Mouse (Mus musculus): ENCODE data around the gene 1700018B08Rik. TPM values are rescaled to one million over a fixed set of nuclear protein-coding genes. Genes with fewer than 3 reads are reported as not detected.

Gene 1700018B08Rik
- polyA plus RNA-seq, 1 experiment from 2014 or later: not detected

DNA sequence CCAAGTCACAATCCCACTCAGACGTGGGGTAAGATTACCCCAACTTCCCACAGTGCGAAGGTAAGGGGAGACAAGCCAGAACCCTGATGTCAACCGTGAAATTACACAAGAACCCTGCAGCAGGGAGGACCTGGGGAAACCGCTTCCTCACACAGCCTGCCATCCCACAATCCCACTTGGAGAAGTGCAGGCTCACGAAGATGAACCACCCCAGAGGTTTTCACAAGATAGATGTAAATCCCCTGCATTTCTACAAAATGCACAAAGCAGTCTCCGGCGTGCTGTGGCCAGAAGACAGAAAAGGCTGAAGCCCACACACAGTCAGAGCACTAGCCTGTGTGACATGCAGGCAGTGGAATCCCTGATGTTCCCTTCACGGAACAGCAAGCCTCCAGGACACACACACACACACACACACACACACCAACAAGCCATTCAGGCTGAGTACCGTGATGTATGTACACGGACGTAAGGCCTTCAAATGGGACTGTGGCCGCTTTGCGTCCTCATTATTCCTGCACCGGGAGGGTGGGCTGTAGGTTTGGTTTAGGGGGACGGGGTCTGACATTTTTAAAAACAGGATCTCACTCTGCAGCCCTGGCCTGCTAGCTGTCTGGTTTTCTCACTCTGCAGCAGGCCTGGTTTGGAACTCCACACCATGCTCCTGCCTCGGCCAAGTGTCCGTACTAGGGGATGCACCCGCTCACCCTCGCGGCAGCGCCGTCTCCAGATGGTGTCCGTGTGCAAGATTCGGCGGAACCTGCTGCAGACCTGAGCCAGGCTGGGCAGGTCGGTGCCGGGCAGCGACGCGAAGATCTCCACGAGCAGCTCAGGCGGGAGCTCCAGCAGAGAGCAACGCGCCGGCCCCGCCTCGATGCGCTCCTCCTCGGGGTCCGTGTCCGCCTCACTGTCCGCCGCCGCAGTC lies 33.9 kb upstream of the 1700018B08Rik start:
- Histone ChIP-seq H3K36me3 (no peaks in the 10 kb centered on the region), H3K27ac (peak overlapping the region; percentile 89)

DNA sequence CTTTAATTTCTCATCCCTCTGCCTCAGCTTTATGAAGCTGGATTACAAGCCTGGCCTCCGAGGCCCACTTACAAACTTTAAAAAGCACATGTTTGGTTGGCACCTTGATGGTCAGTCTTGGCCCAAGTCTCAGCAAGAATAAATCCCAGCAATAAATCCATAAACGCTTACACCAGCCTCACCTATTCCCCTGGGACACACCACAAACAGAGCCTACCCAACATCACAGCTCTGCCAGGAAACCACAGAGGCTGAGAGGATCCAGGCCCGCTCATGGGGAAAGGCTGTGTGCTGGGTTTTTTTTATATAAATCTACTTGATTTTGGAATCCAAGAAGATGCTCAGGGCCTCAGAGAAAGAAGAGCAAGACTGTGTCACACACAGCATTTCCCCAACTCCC lies 31.5 kb upstream of the 1700018B08Rik start:
- Histone ChIP-seq H3K27ac (no peak overlapping the region), H3K27me3 (ENCODE audit: insufficient read depth, poor library complexity, severe bottlenecking) (no peaks in the 10 kb centered on the region), H3K9me3 (no peaks in the 10 kb centered on the region), H3K36me3 (no peaks in the 10 kb centered on the region), H3K4me1 (peaks cover 49% of the 10 kb centered on the region), H3K4me3 (no peak overlapping the region)
- whole genome bisulfite sequencing: 87% methylated on average over 3 of the region's 3 CpGs
- DNase-seq (ENCODE audit: low spot score): no peak

More for the DNA sequence above, 33.9 kb upstream of the 1700018B08Rik start:
- Histone ChIP-seq H3K4me1 (peaks cover 43% of the 10 kb centered on the region), H3K9me3 (no peaks in the 10 kb centered on the region), H3K4me3 (peak overlapping the region; percentile 91), H3K27me3 (ENCODE audit: insufficient read depth, poor library complexity, severe bottlenecking) (no peaks in the 10 kb centered on the region)
- no peak for DNase-seq (ENCODE audit: low spot score)
- WGBS: 3% methylated on average over 44 of the region's 44 CpGs

DNA sequence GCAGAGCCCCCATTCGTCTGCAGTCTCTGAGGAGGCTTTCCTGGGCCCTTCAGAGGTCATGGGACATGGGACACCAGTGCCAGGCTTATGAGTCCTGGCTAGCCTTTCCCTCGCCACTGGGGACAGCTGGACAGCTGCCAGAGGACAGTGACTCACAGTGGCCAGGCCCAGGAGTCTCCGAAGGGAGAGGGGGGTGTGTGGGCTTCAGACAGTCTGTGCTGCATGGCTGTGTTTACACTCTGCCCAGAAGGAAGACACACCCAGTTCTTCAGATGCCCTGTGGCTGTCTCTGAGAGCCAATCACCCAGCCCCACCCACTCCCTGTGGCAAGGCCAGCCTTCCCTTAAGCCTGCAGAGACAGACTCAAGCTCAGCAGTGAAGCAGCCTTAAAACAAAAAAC lies 29.2 kb upstream of the 1700018B08Rik start:
- no peak overlapping the region for H3K27ac ChIP-seq
- peaks cover 51% of the 10 kb centered on the region for H3K4me1 ChIP-seq
- H3K4me3 ChIP-seq: no peak overlapping the region
- H3K27me3 ChIP-seq (ENCODE audit: insufficient read depth, poor library complexity, severe bottlenecking): no peaks in the 10 kb centered on the region
- WGBS: 32% methylated on average over 3 of the region's 3 CpGs
- H3K9me3 ChIP-seq: no peaks in the 10 kb centered on the region
- 0 out of 2 replicates have a peak, but pooled peaks cover 2% of the 10 kb centered on the region for H3K36me3 ChIP-seq
- DNase-seq (ENCODE audit: low spot score): no peak

DNA sequence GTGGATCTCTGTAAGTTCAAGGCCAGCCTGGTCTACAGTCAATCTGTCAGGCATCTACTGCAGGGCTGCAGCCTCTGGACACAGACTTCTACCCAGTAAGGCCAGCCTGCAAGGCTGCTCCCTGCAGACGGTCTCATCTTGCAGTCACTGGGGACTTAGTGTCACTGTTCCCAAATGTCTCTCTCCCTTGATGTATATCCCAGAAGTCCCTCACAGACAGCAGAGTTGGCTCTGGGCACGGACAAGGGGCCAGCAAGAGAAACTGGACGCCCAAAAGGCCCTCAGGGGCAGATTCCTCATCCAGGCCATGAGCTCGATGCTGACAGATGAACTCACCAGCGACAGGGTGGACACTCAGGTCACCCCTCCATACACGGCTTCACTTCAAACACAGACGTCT lies 28.0 kb upstream of the 1700018B08Rik start:
- Histone ChIP-seq H3K9me3 (no peaks in the 10 kb centered on the region), H3K36me3 (0 out of 2 replicates have a peak, but pooled peaks cover 2% of the 10 kb centered on the region), H3K27ac (no peak overlapping the region), H3K4me1 (peaks cover 52% of the 10 kb centered on the region), H3K27me3 (ENCODE audit: insufficient read depth, poor library complexity, severe bottlenecking) (no peaks in the 10 kb centered on the region), H3K4me3 (no peak overlapping the region)
- 81% methylated on average over 7 of the region's 7 CpGs for WGBS
- DNase-seq (ENCODE audit: low spot score): no peak

DNA sequence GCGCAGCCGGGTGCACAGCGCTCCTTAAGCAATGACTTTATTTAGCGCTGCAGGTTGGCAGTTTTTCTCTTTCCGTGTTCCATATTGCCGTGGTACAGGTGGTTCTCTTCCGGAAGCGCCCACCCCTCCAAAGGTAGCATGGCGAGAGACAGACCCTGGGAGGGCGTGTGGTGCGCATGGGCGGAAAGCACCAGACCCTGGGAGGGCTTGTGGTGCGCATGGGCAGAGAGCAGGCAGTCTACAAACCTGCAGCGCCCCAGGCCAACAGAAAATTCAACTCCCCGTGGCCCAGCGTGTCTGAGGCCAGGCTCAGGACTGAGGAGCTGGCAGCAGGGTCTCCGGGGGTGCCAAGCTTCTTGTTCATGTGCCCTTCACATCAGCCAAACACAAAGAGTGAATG lies 26.7 kb upstream of the 1700018B08Rik start:
- DNase-seq (ENCODE audit: low spot score): no peak
- no peaks in the 10 kb centered on the region for H3K27me3 ChIP-seq (ENCODE audit: insufficient read depth, poor library complexity, severe bottlenecking)
- WGBS: 77% methylated on average over 17 of the region's 17 CpGs
- peaks cover 5% of the 10 kb centered on the region; the same call in 1 of the 2 replicates for H3K36me3 ChIP-seq
- peak overlapping the region; percentile 29 for H3K4me3 ChIP-seq
- no peaks in the 10 kb centered on the region for H3K9me3 ChIP-seq
- 0 out of 2 replicates have a peak overlapping the region, but pooled peaks have one; percentile 36 for H3K27ac ChIP-seq
- peaks cover 47% of the 10 kb centered on the region for H3K4me1 ChIP-seq

DNA sequence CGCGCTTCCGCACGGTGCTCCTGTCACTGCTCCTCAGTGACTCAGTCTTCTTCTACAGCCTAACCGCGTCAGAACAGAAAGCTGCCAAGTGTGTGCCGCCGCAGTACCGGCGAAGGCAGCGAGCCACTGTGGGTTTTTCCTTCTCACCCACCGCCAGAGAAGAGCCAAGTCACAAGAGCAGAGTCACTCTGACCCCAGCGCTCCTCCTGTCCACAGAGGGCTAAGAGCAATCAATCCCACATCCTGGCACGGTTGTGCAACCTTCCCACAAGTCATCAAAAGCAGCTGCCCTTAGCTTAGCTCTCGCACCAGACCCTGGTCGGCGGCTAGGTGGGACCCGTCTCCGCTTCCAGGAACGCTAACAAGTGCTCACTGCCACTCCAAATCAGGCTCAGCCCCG lies 26.2 kb upstream of the 1700018B08Rik start:
- no peak for DNase-seq (ENCODE audit: low spot score)
- peak overlapping the region; percentile 52; the same call in 1 of the 2 replicates for H3K27ac ChIP-seq
- peaks cover 48% of the 10 kb centered on the region for H3K4me1 ChIP-seq
- no peaks in the 10 kb centered on the region for H3K9me3 ChIP-seq
- peaks cover 5% of the 10 kb centered on the region; the same call in 1 of the 2 replicates for H3K36me3 ChIP-seq
- 80% methylated on average over 21 of the region's 21 CpGs for WGBS
- no peaks in the 10 kb centered on the region for H3K27me3 ChIP-seq (ENCODE audit: insufficient read depth, poor library complexity, severe bottlenecking)
- peak overlapping the region; percentile 29 for H3K4me3 ChIP-seq

DNA sequence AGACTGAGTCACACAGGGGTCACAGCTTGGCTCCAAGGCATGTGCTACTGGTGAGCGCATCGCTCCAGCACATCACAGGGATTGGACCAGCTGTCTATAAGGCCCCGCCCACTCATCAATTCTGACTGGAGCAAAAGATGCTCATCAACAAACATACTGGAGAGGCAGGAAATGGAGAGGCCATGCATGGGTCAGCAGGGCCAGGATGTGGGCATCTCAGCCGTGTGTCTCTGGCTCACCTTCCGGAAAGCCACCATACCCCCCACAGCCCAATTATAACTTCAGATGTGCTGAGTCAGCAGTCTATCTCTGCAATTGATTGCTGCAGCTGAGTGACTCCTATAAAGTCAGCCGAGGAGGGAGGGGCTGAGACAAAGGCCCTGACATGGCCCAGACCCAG lies 24.2 kb upstream of the 1700018B08Rik start:
- Histone ChIP-seq H3K36me3 (peaks cover 11% of the 10 kb centered on the region; the same call in 1 of the 2 replicates), H3K27me3 (ENCODE audit: insufficient read depth, poor library complexity, severe bottlenecking) (no peaks in the 10 kb centered on the region), H3K27ac (no peak overlapping the region), H3K4me1 (peaks cover 54% of the 10 kb centered on the region), H3K4me3 (no peak overlapping the region), H3K9me3 (no peaks in the 10 kb centered on the region)
- DNase-seq (ENCODE audit: low spot score): no peak
- WGBS: 79% methylated on average over 6 of the region's 6 CpGs

DNA sequence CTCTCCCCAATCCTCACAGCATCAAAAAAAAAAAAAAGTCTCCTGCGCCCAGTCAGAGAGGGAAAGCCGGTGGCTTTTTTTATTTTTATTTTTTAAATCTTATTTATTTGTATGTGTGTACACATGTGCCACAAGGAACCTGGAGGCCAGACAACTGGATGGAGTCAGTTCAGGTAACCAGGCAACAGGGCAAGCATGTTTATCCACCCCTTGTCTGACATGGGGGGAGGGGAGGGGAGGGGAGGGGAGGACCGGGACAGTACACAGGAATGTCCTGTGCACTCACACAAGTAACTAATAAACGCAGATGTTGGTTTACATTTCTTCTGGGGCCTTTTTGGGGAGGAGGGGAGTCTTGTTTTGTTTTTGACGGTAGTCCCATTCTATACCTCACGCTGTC lies 19.6 kb upstream of the 1700018B08Rik start:
- H3K4me3 ChIP-seq: no peak overlapping the region
- no peak overlapping the region for H3K27ac ChIP-seq
- WGBS: 78% methylated on average over 6 of the region's 6 CpGs
- peaks cover 25% of the 10 kb centered on the region for H3K36me3 ChIP-seq
- H3K4me1 ChIP-seq: peaks cover 47% of the 10 kb centered on the region
- DNase-seq (ENCODE audit: low spot score): no peak
- no peaks in the 10 kb centered on the region for H3K27me3 ChIP-seq (ENCODE audit: insufficient read depth, poor library complexity, severe bottlenecking)
- no peaks in the 10 kb centered on the region for H3K9me3 ChIP-seq

DNA sequence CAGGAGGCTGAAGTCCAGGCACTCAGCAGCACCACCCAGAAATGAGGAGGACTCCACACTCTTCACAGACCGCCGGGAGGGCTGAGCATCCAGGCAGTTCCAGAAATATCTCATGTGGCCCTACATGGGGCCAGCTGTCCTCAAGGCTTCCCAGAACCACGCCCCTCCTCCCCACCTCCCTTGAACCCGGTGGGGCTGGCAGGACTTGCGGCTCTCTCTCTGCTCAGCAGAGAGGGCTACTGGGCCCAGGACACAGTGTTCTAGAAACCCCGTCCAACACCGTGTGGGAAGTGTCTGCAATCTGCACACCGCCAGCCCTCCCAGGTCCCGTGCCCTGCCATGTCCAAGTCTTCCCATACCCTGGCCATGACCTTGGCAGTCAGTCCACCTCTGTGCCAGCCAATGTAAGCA lies 18.8 kb upstream of the 1700018B08Rik start:
- Histone ChIP-seq H3K4me1 (peaks cover 40% of the 10 kb centered on the region), H3K27ac (peak overlapping the region; percentile 63)
- WGBS: 54% methylated on average over 9 of the region's 9 CpGs

DNA sequence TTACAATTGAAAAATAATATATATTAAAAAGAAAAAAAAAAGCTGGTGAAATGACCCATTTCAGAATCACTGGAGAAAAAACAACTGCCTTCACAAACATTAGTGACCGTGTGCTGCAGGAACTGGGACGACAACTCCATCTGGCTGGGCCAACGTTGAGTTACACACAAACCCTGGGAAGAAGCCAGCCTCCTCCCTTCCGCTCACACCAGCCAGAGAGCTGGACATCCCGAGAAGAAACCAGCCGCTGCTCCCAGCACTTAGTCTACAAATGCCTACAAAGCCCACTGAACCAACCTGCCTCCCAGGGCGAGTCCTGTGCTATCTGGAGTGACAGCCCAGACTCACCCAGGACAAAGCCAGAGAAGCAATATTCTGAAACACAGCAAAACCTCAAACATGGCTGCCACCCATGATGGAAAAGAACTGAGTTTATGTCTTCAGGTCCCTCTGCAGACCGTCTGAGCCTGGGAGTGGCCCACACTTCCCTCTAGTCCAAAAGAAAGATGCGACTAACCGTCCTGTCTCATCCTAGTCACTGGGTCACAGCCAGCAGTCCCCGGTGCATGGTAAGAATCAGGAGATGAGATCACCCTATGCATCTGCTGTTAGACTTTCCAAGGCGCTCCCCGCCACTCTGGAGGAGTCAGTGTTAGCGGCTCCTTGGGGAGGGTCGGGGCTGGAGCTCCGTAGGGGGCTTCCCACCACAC lies 17.7 kb upstream of the 1700018B08Rik start:
- no peak overlapping the region for H3K4me3 ChIP-seq
- H3K4me1 ChIP-seq: peaks cover 32% of the 10 kb centered on the region
- DNase-seq (ENCODE audit: low spot score): no peak
- peaks cover 36% of the 10 kb centered on the region for H3K36me3 ChIP-seq
- WGBS: 87% methylated on average over 16 of the region's 16 CpGs
- no peaks in the 10 kb centered on the region for H3K9me3 ChIP-seq
- no peaks in the 10 kb centered on the region for H3K27me3 ChIP-seq (ENCODE audit: insufficient read depth, poor library complexity, severe bottlenecking)
- H3K27ac ChIP-seq: no peak overlapping the region; the same call in 1 of the 2 replicates

More for the DNA sequence above, 18.8 kb upstream of the 1700018B08Rik start:
- no peak overlapping the region for H3K4me3 ChIP-seq
- H3K9me3 ChIP-seq: no peaks in the 10 kb centered on the region
- H3K27me3 ChIP-seq (ENCODE audit: insufficient read depth, poor library complexity, severe bottlenecking): no peaks in the 10 kb centered on the region
- peaks cover 32% of the 10 kb centered on the region for H3K36me3 ChIP-seq
- DNase-seq (ENCODE audit: low spot score): no peak

DNA sequence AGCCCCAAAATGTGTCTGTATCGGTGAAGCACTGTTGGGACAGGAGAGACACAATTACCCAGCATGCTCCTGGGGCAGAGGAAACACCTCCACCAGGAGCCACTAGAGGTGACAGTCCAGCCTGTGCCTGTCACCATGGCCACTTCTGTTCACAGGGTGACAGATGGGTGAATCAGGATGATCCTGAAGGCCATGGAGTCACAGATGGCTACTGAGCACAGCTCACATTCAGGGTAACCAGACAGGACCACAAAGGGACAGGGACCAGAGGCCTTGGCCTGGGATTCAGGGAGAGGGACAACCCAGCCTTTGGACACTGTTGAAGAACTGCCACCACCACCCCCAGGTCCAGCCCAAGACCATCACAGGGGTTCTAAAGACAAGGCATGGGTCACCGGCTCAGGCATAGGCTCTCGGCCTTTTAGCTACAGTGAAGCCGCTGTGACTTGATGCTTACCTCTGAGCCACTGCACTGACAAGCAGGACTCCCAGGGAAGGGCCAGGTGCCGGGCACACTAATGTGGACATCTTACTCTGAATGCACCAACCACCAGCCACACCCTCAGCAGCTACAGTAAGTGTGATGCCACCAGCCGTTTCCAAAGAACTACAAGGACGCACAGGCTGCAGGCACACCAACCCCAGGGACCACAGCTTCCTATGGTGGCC lies 16.4 kb upstream of the 1700018B08Rik start:
- H3K9me3 ChIP-seq: no peaks in the 10 kb centered on the region
- H3K4me1 ChIP-seq: peaks cover 32% of the 10 kb centered on the region
- DNase-seq (ENCODE audit: low spot score): no peak
- no peaks in the 10 kb centered on the region for H3K27me3 ChIP-seq (ENCODE audit: insufficient read depth, poor library complexity, severe bottlenecking)
- H3K4me3 ChIP-seq: no peak overlapping the region
- WGBS: 91% methylated on average over 7 of the region's 7 CpGs
- H3K27ac ChIP-seq: no peak overlapping the region
- peaks cover 41% of the 10 kb centered on the region for H3K36me3 ChIP-seq

DNA sequence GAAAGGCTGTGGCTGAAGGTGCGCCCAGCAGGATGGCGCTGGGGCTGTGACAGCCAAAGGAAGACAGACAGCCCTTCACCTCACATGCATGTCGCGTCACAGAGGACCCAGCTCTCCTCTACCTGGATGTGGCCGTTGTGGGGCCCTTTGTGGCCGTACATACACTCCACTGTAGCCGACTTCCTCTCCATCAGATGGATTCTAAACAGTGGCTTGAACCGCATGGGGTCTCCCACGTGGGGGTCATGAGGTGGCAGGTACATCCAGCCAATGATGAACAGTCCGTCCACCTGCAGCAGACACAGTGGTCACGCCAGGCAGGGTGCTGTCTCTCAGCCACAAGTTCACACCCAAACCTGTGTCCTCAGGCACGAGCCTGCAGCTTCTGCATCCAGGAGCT lies 15.7 kb upstream of the 1700018B08Rik start:
- H3K36me3 ChIP-seq: peaks cover 48% of the 10 kb centered on the region
- H3K4me1 ChIP-seq: peaks cover 26% of the 10 kb centered on the region
- DNase-seq (ENCODE audit: low spot score): no peak
- no peak overlapping the region for H3K27ac ChIP-seq
- WGBS: 91% methylated on average over 12 of the region's 12 CpGs
- H3K9me3 ChIP-seq: no peaks in the 10 kb centered on the region
- H3K27me3 ChIP-seq (ENCODE audit: insufficient read depth, poor library complexity, severe bottlenecking): no peaks in the 10 kb centered on the region
- no peak overlapping the region for H3K4me3 ChIP-seq
